Mouse (Mus musculus) midbrain, postnatal 0 days (tissue): Measurements from ENCODE around the gene Bcorl1. TPM values are rescaled to one million over a fixed set of nuclear protein-coding genes. Genes with fewer than 3 reads are reported as not detected.

Experiments
- ATAC-seq: fragments of 200-750 bp; cut with Nextera tagmentation; 2 replicates; pipeline ENCODE4 v1.8.0; 2017; ENCODE audit warnings: moderate number of reproducible peaks, mild to moderate bottlenecking, moderate TSS enrichment, moderate library complexity; ENCODE audit not compliant: low FRiP score
- DNase-seq: peaks from one replicate; pipeline ENCODE4 v3.0.0-alpha.2; 2015; ENCODE audit warnings: low spot score
- H3K27ac ChIP-seq: fragments of 300-500 bp; sonication (generic); 2 replicates; pipeline ENCODE4 v1.5.1; 2014; ENCODE audit warnings: low read depth, mild to moderate bottlenecking, low read length, mixed read lengths
- H3K27me3 ChIP-seq: fragments of 300-500 bp; sonication (generic); 2 replicates; pipeline ENCODE4 v1.6.1; 2014; ENCODE audit warnings: low read length, control low read depth, mixed read lengths; ENCODE audit not compliant: insufficient read depth
- H3K36me3 ChIP-seq: fragments of 300-500 bp; sonication (generic); 2 replicates; pipeline ENCODE4 v1.6.1; 2014; ENCODE audit warnings: low read length, control low read depth, mixed read lengths; ENCODE audit not compliant: insufficient read depth
- H3K4me1 ChIP-seq: fragments of 300-500 bp; sonication (generic); 2 replicates; pipeline ENCODE4 v1.6.1; 2014; ENCODE audit warnings: mild to moderate bottlenecking, control low read depth, antibody characterized with exemption, low read length, mixed read lengths; ENCODE audit not compliant: insufficient read depth
- H3K4me2 ChIP-seq: fragments of 300-500 bp; sonication (generic); 2 replicates; pipeline ENCODE4 v1.6.1; 2014; ENCODE audit warnings: low read depth, mild to moderate bottlenecking, low read length, mixed read lengths; ENCODE audit not compliant: poor library complexity, severe bottlenecking
- H3K4me3 ChIP-seq: fragments of 300-500 bp; sonication (generic); 2 replicates; pipeline ENCODE4 v1.5.1; 2014; ENCODE audit warnings: low read depth, mild to moderate bottlenecking, low read length, moderate library complexity
- H3K9ac ChIP-seq: fragments of 300-500 bp; sonication (generic); replicated peaks from 2 replicates; pipeline ENCODE4 v1.6.1; 2014; ENCODE audit warnings: mild to moderate bottlenecking, low read length, moderate library complexity, mixed read lengths; ENCODE audit not compliant: poor library complexity, severe bottlenecking
- H3K9me3 ChIP-seq: fragments of 300-500 bp; sonication (generic); 2 replicates; pipeline ENCODE4 v1.6.1; 2016; ENCODE audit warnings: low read length, control low read depth
- CTCF ChIP-seq: IDR thresholded peaks from 2 replicates; pipeline ENCODE4 v1.5.1; 2016; ENCODE audit warnings: antibody characterized with exemption, mild to moderate bottlenecking
- WGBS: fragments of 180-500 bp; shearing (Covaris S2); extraction: QIAGEN DNeasy Blood & Tissue Kit; methylation state at CpG from one replicate; pipeline ENCODE4 v1.1.7; 2014; 5-methylcytosine and 5-hydroxymethylcytosine counted together
- polyA plus RNA-seq: library from polyadenylated mRNA; unstranded; fragments of >200 nt; fragmentation: Nextera tagmentation; extraction: Ambion mirVana; gene quantifications from 2 replicates; pipeline ENCODE4 v1.2.1, GENCODE M21; 2015
- total RNA-seq: library from RNA; depleted of rRNA; stranded (reverse); fragments of >200 nt; gene quantifications from 2 replicates; pipeline ENCODE4 v1.2.3, GENCODE M21; 2014

The Bcorl1 gene
- total and polyA plus RNA-seq, 2 experiments from 2014 or later = 4.7 to 13.5 TPM

DNA sequence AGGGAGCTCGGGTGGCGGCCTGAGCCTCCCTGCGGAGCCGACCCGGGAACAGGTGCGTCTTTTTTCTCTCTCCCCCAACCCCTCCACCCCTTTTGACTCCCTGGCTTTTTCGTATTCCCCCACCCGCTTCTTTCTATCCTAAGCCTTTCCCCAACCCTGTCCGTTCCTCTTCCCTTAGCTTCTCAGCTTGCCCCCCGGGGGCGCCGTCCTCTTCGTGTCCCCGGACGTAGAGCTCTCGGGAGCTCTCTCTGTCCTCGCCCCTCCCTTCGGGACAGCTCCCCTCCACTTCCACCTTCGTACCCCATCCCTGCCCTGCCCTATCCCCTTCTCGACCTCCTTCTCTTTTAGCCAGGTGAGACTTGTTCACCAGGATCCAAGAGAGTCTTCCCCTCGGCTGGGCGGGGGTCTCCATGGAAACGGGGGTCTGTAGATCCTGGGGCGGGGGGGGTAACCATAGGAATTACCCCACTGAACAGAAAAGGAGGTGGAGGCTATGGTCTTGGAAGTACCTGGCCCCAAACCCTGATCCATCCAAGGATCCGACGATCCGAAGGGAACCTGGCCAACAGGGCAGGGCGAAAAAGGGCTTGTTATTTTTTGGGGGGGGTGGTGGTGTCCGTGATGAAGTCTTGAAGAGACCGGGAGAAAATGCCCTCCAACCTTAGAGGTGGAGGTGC is 2.9 kb downstream of the Bcorl1 start:
- ATAC-seq (peak; percentile 41), DNase-seq (no peak)
- no peaks in the 10 kb centered on the region for H3K4me1 ChIP-seq
- peak overlapping the region; percentile 56 for H3K4me2 ChIP-seq
- peak overlapping the region; percentile 59 for H3K4me3 ChIP-seq
- peak overlapping the region; percentile 61 for H3K9ac ChIP-seq
- no peaks in the 10 kb centered on the region for H3K36me3 ChIP-seq
- WGBS = 23% methylated on average over 26 of the region's 30 CpGs
- no peaks in the 10 kb centered on the region for H3K9me3 ChIP-seq
- TF ChIP-seq CTCF = no peak
- peak overlapping the region; percentile 74 for H3K27ac ChIP-seq
- H3K27me3 ChIP-seq = no peaks in the 10 kb centered on the region

DNA sequence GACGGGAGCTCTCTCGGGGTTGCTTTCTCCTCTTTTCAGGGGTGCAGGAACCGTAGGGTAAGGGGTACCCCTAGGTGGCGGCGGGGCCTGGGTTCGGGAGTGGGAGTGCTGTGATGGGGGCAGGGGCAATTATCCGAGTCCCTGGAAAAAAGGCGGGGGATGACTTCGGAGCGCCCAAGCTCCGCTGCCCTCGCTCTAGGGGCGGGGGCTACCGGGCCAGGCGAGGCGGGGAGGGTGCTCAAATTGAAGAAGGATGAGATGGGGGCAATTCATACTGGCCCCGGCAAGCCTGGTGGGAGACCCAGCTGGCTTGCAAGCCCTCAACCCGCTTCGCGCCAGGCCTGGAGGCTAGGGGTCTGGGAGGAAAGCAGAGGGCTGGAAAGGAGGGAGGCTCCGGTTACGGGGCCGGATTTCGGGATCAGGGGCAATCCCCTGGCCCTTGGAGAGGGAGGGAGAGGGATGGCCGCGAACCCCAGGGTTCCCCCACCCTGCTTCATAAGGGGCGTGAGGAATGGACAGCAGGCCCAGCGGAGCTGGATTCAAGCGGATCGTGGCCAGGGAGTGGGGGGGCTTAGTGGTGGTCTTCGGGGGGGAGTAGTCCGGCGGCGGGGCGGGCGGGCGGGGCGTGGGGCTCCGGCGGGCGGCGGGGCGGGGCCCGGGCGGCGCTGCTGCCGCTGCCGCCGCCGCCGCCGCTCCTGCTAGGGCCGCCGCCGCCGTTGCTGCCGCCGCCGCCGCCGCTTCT is 3.7 kb downstream of the Bcorl1 start:
- no peak for TF ChIP-seq CTCF

DNA sequence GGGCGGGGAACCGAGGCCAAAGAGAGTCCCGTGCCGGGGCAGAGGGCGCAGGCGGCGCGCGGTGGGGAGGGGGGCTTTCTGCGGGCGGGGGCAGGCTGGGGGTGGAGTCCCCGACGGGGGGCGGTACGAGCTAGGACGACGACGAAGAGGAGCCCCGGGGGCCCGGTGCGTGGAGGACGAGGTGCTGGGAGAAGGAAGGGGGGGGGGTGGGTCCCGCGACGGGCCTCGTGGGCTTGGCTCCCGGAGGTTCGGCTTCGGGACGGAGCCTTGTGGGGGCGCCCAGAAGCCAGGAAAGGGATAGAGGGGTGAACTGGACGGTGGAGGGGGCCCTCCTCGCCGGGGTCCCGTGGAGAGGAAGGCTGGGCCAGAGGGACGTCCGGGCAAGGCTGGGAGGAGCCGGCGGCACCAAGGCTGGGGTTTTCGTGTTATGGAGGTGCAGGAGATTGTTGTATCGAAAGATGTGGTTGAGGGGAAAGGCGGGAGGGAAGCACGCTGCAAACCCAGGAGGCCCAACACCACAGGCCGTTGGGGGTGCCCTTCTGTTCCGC is 4.3 kb downstream of the Bcorl1 start:
- peak overlapping the region; percentile 74 for H3K27ac ChIP-seq
- no peaks in the 10 kb centered on the region for H3K27me3 ChIP-seq
- peak overlapping the region; percentile 61 for H3K9ac ChIP-seq
- no peaks in the 10 kb centered on the region for H3K36me3 ChIP-seq
- H3K4me3 ChIP-seq = peak overlapping the region; percentile 59
- no peaks in the 10 kb centered on the region for H3K9me3 ChIP-seq
- H3K4me1 ChIP-seq = no peaks in the 10 kb centered on the region
- WGBS = 10% methylated on average over 18 of the region's 45 CpGs
- ATAC-seq (no peak), DNase-seq (peak; percentile 6)
- no peak for TF ChIP-seq CTCF
- H3K4me2 ChIP-seq = peak overlapping the region; percentile 56

More for the DNA sequence above, 3.7 kb downstream of the Bcorl1 start:
- peak overlapping the region; percentile 56 for H3K4me2 ChIP-seq
- ATAC-seq (no peak), DNase-seq (peak; percentile 22)
- no peaks in the 10 kb centered on the region for H3K27me3 ChIP-seq
- H3K27ac ChIP-seq = peak overlapping the region; percentile 74
- peak overlapping the region; percentile 61 for H3K9ac ChIP-seq
- H3K36me3 ChIP-seq = no peaks in the 10 kb centered on the region
- peak overlapping the region; percentile 59 for H3K4me3 ChIP-seq
- 18% methylated on average over 26 of the region's 61 CpGs for WGBS
- no peaks in the 10 kb centered on the region for H3K4me1 ChIP-seq
- H3K9me3 ChIP-seq = no peaks in the 10 kb centered on the region

DNA sequence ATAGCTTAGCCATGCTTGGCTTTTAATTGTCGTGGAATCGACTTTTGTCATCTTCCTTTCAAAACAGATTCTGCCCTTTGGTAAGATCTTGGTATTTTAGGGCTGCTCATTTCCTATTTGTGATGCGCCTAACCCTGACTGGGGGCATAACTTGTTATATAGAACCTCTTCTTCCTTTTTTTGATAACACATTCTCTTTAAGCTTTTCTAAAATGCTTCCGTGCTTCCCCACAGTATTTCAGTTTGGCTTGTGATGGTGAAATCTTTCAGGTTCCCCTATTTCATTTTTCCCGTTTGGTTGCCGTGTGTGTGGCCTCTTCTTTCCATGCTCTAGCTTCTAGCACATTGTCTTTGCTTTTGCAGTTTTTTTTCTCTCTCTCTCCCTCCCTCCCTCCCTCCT is 14.2 kb downstream of the Bcorl1 start:
- no peak for ATAC-seq
- TF ChIP-seq CTCF = no peak
- WGBS = 85% methylated on average over 6 of the region's 6 CpGs

DNA sequence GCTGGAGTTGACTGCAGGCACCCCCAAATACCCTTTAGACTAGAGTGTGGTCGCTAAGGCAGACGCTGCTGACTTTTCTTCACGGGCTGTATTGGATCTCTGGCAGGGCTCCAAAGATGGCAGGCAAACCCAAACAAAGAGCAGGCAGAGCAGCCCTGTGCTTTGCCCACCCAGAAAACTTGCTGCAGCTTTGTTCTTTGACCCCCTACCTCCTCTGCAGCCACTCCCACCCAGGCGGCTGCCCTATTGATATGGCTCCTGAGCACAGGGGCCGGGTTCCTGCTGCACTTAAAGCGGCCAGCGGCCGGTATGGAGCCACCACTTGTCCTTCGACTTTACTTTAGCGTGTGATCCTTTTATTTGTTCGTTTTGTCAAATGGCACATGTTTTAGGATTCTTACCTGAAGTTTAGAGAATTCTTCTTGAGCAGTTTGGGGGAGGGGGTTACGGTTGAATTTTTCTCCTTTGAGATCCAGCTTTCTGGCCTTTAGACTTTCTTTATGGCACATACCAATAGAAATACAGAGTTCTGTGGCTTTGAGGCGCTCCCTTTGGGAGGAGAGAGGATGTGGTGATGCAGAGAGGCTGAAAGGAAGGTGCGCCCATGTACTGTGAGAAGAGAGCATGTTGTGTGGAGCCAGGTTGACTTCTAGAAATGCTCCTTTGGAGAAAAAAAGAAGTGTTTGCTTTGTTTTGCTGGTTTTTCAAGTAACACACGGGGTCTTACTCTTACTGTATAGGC is 24.8 kb downstream of the Bcorl1 start:
- Histone ChIP-seq H3K4me1 (no peaks in the 10 kb centered on the region), H3K4me2 (no peak overlapping the region), H3K9ac (no peak overlapping the region), H3K36me3 (peaks cover 3% of the 10 kb centered on the region; the same call in 1 of the 2 replicates), H3K27me3 (no peaks in the 10 kb centered on the region), H3K4me3 (no peak overlapping the region), H3K27ac (no peak overlapping the region), H3K9me3 (no peaks in the 10 kb centered on the region)
- whole genome bisulfite sequencing = 44% methylated on average over 15 of the region's 15 CpGs
- DNase-seq = peak; percentile 4
- TF ChIP-seq CTCF = no peak
- no peak for ATAC-seq

More for the DNA sequence above, 14.2 kb downstream of the Bcorl1 start:
- Histone ChIP-seq H3K9ac (no peak overlapping the region), H3K4me2 (no peak overlapping the region), H3K4me1 (no peaks in the 10 kb centered on the region), H3K27ac (no peak overlapping the region), H3K36me3 (no peaks in the 10 kb centered on the region), H3K27me3 (no peaks in the 10 kb centered on the region), H3K4me3 (no peak overlapping the region), H3K9me3 (no peaks in the 10 kb centered on the region)
- DNase-seq = no peak
